Mouse (Mus musculus) liver, postnatal 0 days (tissue): ENCODE data around the gene Nadk. TPM values are rescaled to one million over a fixed set of nuclear protein-coding genes. Genes with fewer than 3 reads are reported as not detected.

Source experiments
- ATAC-seq: fragments of 200-750 bp; cut with Nextera tagmentation; 2 replicates; pipeline ENCODE4 v1.8.0; 2017; ENCODE audit warnings: mild to moderate bottlenecking, moderate library complexity
- DNase-seq: peaks from one replicate; pipeline ENCODE4 v3.0.0-alpha.2; 2016
- H3K27ac ChIP-seq: fragments of 300-500 bp; sonication (generic); 2 replicates; pipeline ENCODE4 v1.5.1; 2014; ENCODE audit warnings: antibody characterized with exemption, moderate library complexity, mild to moderate bottlenecking, low read depth
- H3K27me3 ChIP-seq: fragments of 300-500 bp; sonication (generic); 2 replicates; pipeline ENCODE4 v1.6.1; 2014; ENCODE audit warnings: low read length, control low read depth, mixed read lengths; ENCODE audit not compliant: insufficient read depth
- H3K36me3 ChIP-seq: fragments of 300-500 bp; sonication (generic); replicated peaks from 2 replicates; pipeline ENCODE4 v1.6.1; 2014; ENCODE audit warnings: mild to moderate bottlenecking, control low read depth, low read length, moderate library complexity, mixed read lengths; ENCODE audit not compliant: insufficient read depth
- H3K4me1 ChIP-seq: fragments of 300-500 bp; sonication (generic); 2 replicates; pipeline ENCODE4 v1.6.1; 2014; ENCODE audit warnings: antibody characterized with exemption, mild to moderate bottlenecking, control low read depth; ENCODE audit not compliant: insufficient read depth
- H3K4me2 ChIP-seq: fragments of 300-500 bp; sonication (generic); 2 replicates; pipeline ENCODE4 v1.6.1; 2014; ENCODE audit warnings: low read depth, mild to moderate bottlenecking, low read length, moderate library complexity, mixed read lengths
- H3K4me3 ChIP-seq: fragments of 300-500 bp; sonication (generic); 2 replicates; pipeline ENCODE4 v1.5.1; 2014; ENCODE audit warnings: low read depth, low read length
- H3K9ac ChIP-seq: fragments of 300-500 bp; sonication (generic); replicated peaks from 2 replicates; pipeline ENCODE4 v1.6.1; 2014; ENCODE audit warnings: mild to moderate bottlenecking, moderate library complexity
- H3K9me3 ChIP-seq: fragments of 300-500 bp; sonication (generic); 2 replicates; pipeline ENCODE4 v1.6.1; 2016; ENCODE audit warnings: mild to moderate bottlenecking, control low read depth, low read length, mixed read lengths
- CTCF ChIP-seq: sonication (generic); IDR thresholded peaks from 2 replicates; pipeline ENCODE4 v1.5.1; 2016; ENCODE audit warnings: antibody characterized with exemption, low read depth
- EP300 ChIP-seq: IDR thresholded peaks from 2 replicates; pipeline ENCODE4 v1.6.1; 2016; ENCODE audit warnings: antibody characterized with exemption, low read depth, mild to moderate bottlenecking
- WGBS: fragments of 180-500 bp; shearing (Covaris S2); extraction: QIAGEN DNeasy Blood & Tissue Kit; methylation state at CpG from one replicate; pipeline ENCODE4 v1.1.7; 2014; ENCODE audit not compliant: insufficient replicate concordance; 5-methylcytosine and 5-hydroxymethylcytosine counted together
- polyA plus RNA-seq: library from polyadenylated mRNA; unstranded; fragments of >200 nt; fragmentation: Nextera tagmentation; extraction: Ambion mirVana; gene quantifications from 2 replicates; pipeline ENCODE4 v1.2.1, GENCODE M21; 2015

Gene Nadk
- polyA plus RNA-seq, 1 experiment from 2014 or later = 55.5 TPM

DNA sequence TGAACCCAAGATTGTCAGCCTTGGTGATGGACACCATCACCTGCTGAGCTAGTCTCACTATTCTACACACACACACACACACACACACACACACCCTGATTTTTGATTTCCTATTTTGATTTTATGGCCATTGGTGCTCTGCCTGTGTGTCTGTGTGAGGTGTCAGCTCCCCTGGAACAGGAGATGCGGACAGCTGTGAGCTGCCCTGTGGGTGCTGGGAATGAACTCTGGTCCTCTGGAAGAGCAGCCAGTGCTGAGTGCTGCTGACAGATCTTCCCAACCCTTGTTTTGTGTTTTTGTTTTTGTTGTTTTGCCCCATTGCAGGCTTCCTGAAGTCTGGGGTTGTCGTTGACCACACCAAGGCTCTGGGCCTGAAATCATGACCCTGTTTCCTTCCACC is 11.0 kb downstream of the Nadk start:
- Histone ChIP-seq H3K36me3 (peaks cover 20% of the 10 kb centered on the region), H3K27ac (peak overlapping the region; percentile 67), H3K9ac (no peak overlapping the region), H3K27me3 (no peaks in the 10 kb centered on the region), H3K9me3 (no peaks in the 10 kb centered on the region), H3K4me2 (no peak overlapping the region), H3K4me1 (peaks cover 36% of the 10 kb centered on the region), H3K4me3 (no peak overlapping the region)
- ATAC-seq (no peak), DNase-seq (no peak)
- 82% methylated on average over 2 of the region's 2 CpGs for WGBS
- no peak for TF ChIP-seq EP300
- TF ChIP-seq CTCF = no peak

GRCm38 (mm10) chr4:155573876-155574275 is 11.7 kb downstream of the Nadk start:
- DNase-seq = no peak
- H3K36me3 ChIP-seq = peaks cover 22% of the 10 kb centered on the region
- H3K4me2 ChIP-seq = peak overlapping the region; percentile 6; the same call in 1 of the 2 replicates
- H3K9me3 ChIP-seq = no peaks in the 10 kb centered on the region
- H3K27me3 ChIP-seq = no peaks in the 10 kb centered on the region
- no peak for TF ChIP-seq CTCF
- no peak for TF ChIP-seq EP300
- no peak overlapping the region for H3K9ac ChIP-seq
- peak overlapping the region; percentile 67 for H3K27ac ChIP-seq
- 68% methylated on average over 9 of the region's 9 CpGs for WGBS
- no peak overlapping the region for H3K4me3 ChIP-seq
- peak; percentile 26; the same call in 1 of the 2 replicates for ATAC-seq
- H3K4me1 ChIP-seq = peaks cover 38% of the 10 kb centered on the region

DNA sequence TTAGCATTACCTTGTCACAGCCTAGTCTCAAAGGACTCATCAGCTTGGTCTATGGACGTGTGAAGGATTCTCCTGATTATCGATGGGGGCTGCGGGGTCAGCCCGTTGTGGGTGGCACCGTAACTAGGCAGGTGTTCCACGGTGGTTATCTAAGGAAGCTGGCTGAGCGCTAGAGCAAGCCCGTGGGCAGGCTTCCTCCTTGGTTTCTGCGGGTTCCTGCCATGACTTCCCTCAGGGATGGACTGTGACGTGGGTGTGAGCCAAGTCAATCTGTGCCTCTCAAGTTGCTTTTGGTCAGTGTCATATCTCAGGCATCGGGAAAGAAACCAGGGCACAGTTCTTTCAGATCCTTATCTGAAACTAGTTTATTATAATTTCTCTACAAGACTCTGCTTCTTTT is 12.8 kb downstream of the Nadk start:
- no peak for ATAC-seq
- Histone ChIP-seq H3K36me3 (peaks cover 30% of the 10 kb centered on the region), H3K4me3 (no peak overlapping the region), H3K27me3 (no peaks in the 10 kb centered on the region), H3K4me1 (peaks cover 41% of the 10 kb centered on the region), H3K9me3 (no peaks in the 10 kb centered on the region), H3K9ac (no peak overlapping the region), H3K27ac (no peak overlapping the region), H3K4me2 (no peak overlapping the region)
- DNase-seq = no peak
- 34% methylated on average over 11 of the region's 11 CpGs for WGBS
- TF ChIP-seq CTCF = no peak
- no peak for TF ChIP-seq EP300

DNA sequence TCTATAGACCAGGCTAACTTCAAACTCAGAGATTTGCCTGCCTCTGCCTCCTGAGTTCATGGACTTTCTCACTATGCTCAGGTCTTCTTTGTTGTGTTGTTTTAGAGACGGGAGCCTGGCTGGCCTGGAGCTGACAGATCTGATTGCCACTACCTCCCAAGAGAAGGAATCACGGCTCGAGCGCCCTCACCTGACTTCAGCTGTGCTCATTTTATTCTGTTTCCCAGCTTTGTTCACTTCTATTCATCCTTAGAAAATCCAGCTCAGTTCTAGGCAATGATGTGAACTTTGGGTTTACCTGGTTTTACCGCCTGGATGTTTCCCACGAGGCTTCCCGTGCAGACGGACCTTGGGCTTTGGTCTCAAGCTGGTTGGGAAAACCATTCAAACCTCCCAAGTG is 13.3 kb downstream of the Nadk start:
- H3K9me3 ChIP-seq = no peaks in the 10 kb centered on the region
- peaks cover 38% of the 10 kb centered on the region for H3K4me1 ChIP-seq
- no peak overlapping the region for H3K4me3 ChIP-seq
- TF ChIP-seq EP300 (no peak), CTCF (no peak)
- peaks cover 35% of the 10 kb centered on the region for H3K36me3 ChIP-seq
- no peak overlapping the region for H3K27ac ChIP-seq
- ATAC-seq (no peak), DNase-seq (no peak)
- H3K4me2 ChIP-seq = no peak overlapping the region
- 75% methylated on average over 8 of the region's 8 CpGs for WGBS
- no peaks in the 10 kb centered on the region for H3K27me3 ChIP-seq
- H3K9ac ChIP-seq = no peak overlapping the region

- H3K9me3 ChIP-seq = no peaks in the 10 kb centered on the region
- WGBS = 81% methylated on average over 9 of the region's 9 CpGs
- no peak overlapping the region for H3K4me3 ChIP-seq
- ATAC-seq (no peak), DNase-seq (no peak)
- H3K27ac ChIP-seq = peak overlapping the region; percentile 55; the same call in 1 of the 2 replicates
- no peak overlapping the region for H3K9ac ChIP-seq
- H3K27me3 ChIP-seq = no peaks in the 10 kb centered on the region
- no peak overlapping the region for H3K4me2 ChIP-seq
- peaks cover 24% of the 10 kb centered on the region for H3K4me1 ChIP-seq
- H3K36me3 ChIP-seq = peaks cover 42% of the 10 kb centered on the region
- TF ChIP-seq EP300 (no peak), CTCF (no peak)
Measured at GRCm38 (mm10) chr4:155577132-155577531, 15.0 kb downstream of the Nadk start.

DNA sequence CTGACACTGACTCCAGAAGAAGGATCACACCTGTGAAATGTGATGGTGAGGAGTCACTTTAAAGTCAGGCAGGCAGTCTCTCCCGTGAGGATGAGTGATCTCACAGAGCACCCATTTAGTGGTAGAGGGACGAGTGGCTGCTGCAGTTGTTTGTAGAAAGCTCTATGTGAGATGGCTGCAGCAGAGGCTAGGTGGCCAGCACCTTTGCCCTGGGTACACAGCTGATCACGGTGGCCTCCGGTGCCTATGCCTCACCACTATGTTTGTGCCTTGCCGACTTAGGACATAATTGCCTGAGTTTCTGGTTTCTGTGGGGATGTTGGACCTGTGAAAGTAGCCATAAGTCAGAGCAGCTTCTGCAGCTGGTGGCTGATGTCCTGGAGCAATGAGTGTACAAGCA is 15.6 kb downstream of the Nadk start:
- WGBS = 53% methylated on average over 5 of the region's 5 CpGs
- no peaks in the 10 kb centered on the region for H3K27me3 ChIP-seq
- no peaks in the 10 kb centered on the region for H3K9me3 ChIP-seq
- H3K27ac ChIP-seq = peak overlapping the region; percentile 66
- H3K36me3 ChIP-seq = peaks cover 47% of the 10 kb centered on the region
- DNase-seq (no peak), ATAC-seq (peak; percentile 44)
- no peak overlapping the region for H3K4me2 ChIP-seq
- H3K4me1 ChIP-seq = peaks cover 23% of the 10 kb centered on the region; the same call in 1 of the 2 replicates
- H3K9ac ChIP-seq = peak overlapping the region; percentile 16; the same call in 1 of the 2 replicates
- H3K4me3 ChIP-seq = no peak overlapping the region
- TF ChIP-seq CTCF (no peak), EP300 (no peak)
